Mouse (Mus musculus): ENCODE results near the gene Fgl2.
A peak's percentile ranks its signal among the peaks of the same experiment; 100 is the strongest.
"Not testable (repeated sequence)": the region's sequence is repeated elsewhere in the genome, so short reads cannot be mapped to it uniquely, and the experiment has no call there.

Gene Fgl2

GRCm38 (mm10) chr5:21372493-21373179 is at the start of gene Fgl2:
Gene Fgl2, plus strand, starts transcription at chr5:21372642.
- peak; percentile 57 to 65 for DNase-seq (ENCODE audit: low spot score in 2 of 2)

- DNase-seq (ENCODE audit: low spot score in 2 of 2) = peak; percentile 79 to 87
Measured at GRCm38 (mm10) chr5:21326494-21326893, 45.9 kb upstream of the Fgl2 start.

- DNase-seq (ENCODE audit: low spot score in 2 of 2) = no peak
Measured at GRCm38 (mm10) chr5:21328560-21328959, 43.9 kb upstream of the Fgl2 start.

GRCm38 (mm10) chr5:21329672-21330665 is 42.5 kb upstream of the Fgl2 start:
- DNase-seq (ENCODE audit: low spot score in 2 of 2) = no peak

GRCm38 (mm10) chr5:21331656-21332055 is 40.8 kb upstream of the Fgl2 start:
- DNase-seq (ENCODE audit: low spot score in 2 of 2) = no peak

- DNase-seq (ENCODE audit: low spot score in 2 of 2) = no peak
Measured at GRCm38 (mm10) chr5:21332119-21332518, 40.3 kb upstream of the Fgl2 start.

GRCm38 (mm10) chr5:21342265-21342664 is 30.2 kb upstream of the Fgl2 start:
- not testable (repeated sequence) for DNase-seq (ENCODE audit: low spot score in 2 of 2)

GRCm38 (mm10) chr5:21348366-21348765 is 24.1 kb upstream of the Fgl2 start:
- DNase-seq (ENCODE audit: low spot score in 2 of 2) = no peak

GRCm38 (mm10) chr5:21351678-21352077 is 20.8 kb upstream of the Fgl2 start:
- DNase-seq (ENCODE audit: low spot score in 2 of 2) = no peak

GRCm38 (mm10) chr5:21358648-21359047 is 13.8 kb upstream of the Fgl2 start:
- DNase-seq (ENCODE audit: low spot score in 2 of 2) = no peak

- DNase-seq (ENCODE audit: low spot score in 2 of 2) = no peak
Measured at GRCm38 (mm10) chr5:21363343-21363742, 9.1 kb upstream of the Fgl2 start.

- DNase-seq (ENCODE audit: low spot score in 2 of 2) = no peak
Measured at GRCm38 (mm10) chr5:21366338-21367053, 5.9 kb upstream of the Fgl2 start.

GRCm38 (mm10) chr5:21367514-21367913 is 4.9 kb upstream of the Fgl2 start:
- DNase-seq (ENCODE audit: low spot score in 2 of 2) = no peak

GRCm38 (mm10) chr5:21370218-21370947 is 2.1 kb upstream of the Fgl2 start:
- DNase-seq (ENCODE audit: low spot score in 2 of 2) = peak in 1 of 2 experiments; percentile 34

GRCm38 (mm10) chr5:21371920-21372319 is 522 bp upstream of the Fgl2 start:
- DNase-seq (ENCODE audit: low spot score in 2 of 2) = no peak

GRCm38 (mm10) chr5:21373180-21373518 is 707 bp downstream of the Fgl2 start:
- no peak for DNase-seq (ENCODE audit: low spot score in 2 of 2)

- no peak for DNase-seq (ENCODE audit: low spot score in 2 of 2)
Measured at GRCm38 (mm10) chr5:21376935-21377334, 4.5 kb downstream of the Fgl2 start.

- DNase-seq (ENCODE audit: low spot score in 2 of 2) = no peak
Measured at GRCm38 (mm10) chr5:21378397-21378796, 6.0 kb downstream of the Fgl2 start.

GRCm38 (mm10) chr5:21381986-21382385 is 9.5 kb downstream of the Fgl2 start:
- no peak for DNase-seq (ENCODE audit: low spot score in 2 of 2)

GRCm38 (mm10) chr5:21382678-21383077 is 10.2 kb downstream of the Fgl2 start:
- DNase-seq (ENCODE audit: low spot score in 2 of 2) = no peak
